Mouse (Mus musculus): ENCODE measurements around the gene Med14.

The Med14 gene

GRCm38 (mm10) chrX:12653879-12654278 lies 108.0 kb downstream of the Med14 start:
- no peak for DNase-seq

- DNase-seq, result no peak
These were observed 110.0 kb downstream of the Med14 start for GRCm38 (mm10) chrX:12651906-12652305.

GRCm38 (mm10) chrX:12645531-12646304 lies 116.2 kb downstream of the Med14 start:
- DNase-seq, result no peak

- DNase-seq, result no peak
These were observed 116.9 kb downstream of the Med14 start for GRCm38 (mm10) chrX:12644976-12645375.

Measured in right cerebral cortex, postnatal 4 days (tissue).